In the genomic region with DNA sequence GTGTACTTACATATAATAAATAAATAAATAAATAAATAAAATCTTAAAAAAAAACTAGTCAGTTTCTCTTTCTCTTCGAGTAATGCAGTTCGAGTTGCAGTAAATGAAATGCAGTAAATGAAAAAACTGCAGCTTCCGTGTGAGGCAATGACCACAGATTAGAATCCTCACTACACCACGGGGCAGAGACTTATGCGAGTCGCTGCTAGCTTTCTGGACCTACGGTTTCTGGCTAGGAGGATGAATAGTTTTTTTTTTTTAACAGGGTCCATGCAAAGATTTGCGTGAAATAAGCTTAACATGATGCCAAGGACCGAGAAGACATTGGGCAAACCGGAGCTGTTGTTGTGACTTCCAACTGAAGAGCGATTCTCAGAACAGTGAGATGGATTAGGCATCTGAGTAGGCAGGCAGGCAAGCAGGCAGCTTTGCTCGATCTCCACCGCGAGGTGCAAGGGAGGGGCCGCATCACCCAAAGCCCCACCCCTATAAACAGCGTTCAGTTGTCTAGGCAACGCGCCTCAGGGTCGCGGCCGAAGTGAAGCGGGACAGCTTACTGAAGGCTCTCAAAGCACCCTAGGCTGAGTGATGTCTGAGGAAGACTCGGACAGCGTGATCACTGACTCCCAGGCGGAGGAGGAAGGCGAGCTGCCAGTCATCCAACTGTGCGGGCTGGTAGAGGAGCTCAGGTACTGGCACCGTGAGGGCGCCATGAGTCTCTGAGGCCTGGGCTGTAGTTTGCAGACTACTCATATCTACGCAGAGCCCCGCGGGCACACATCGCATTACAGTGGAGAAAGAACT, we compare ENCODE assay signal across 8 mouse cellular contexts. TPM values are rescaled to one million over a fixed set of nuclear protein-coding genes. Genes with fewer than 3 reads are reported as not detected.
A peak's percentile ranks its signal among the peaks of the same experiment; 100 is the strongest.
DNase-seq lines count a peak whose midpoint lies in the region; ATAC-seq and TF ChIP-seq lines count a peak whose summit lies in the region.

A gene (plus strand): TSS at position 502 of the 804 bp plus-strand sequence.

- 0 out of 2 replicates have a peak within 1 kb of the TSS, but pooled peaks have one; percentile 5 for H3K27ac ChIP-seq in hindbrain, postnatal 0 days
- no peak within 1 kb of the TSS for H3K27ac ChIP-seq in macrophage

- intact Hi-C loops in left cerebral cortex, postnatal 10 days (cut with DNase I): loop anchor here (5.0 kb wide), 1 partner anchor 46 kb away; no protein-coding TSS in a partner anchor

- H3K27me3 ChIP-seq in hindbrain, postnatal 0 days (ENCODE audit: insufficient read depth, low read length): no peaks in the 10 kb centered on the region

- no peaks in the 10 kb centered on the region for H3K9me3 ChIP-seq in hindbrain, postnatal 0 days (ENCODE audit: low read length)

- peak within 1 kb of the TSS; percentile 69 for H3K4me2 ChIP-seq in hindbrain, postnatal 0 days (ENCODE audit: low read depth, low read length)

- no peaks in the 10 kb centered on the region for H3K36me3 ChIP-seq in hindbrain, postnatal 0 days (ENCODE audit: insufficient read depth, low read length)
- H3K36me3 ChIP-seq in macrophage (ENCODE audit: inconsistent target): no peaks in the 10 kb centered on the region

- ATAC-seq in hindbrain, postnatal 0 days: peak; percentile 87
- no peak for ATAC-seq in inflammation-experienced regulatory T-cells, adult 6 months

- WGBS in hindbrain, postnatal 0 days: 5% methylated on average over 33 of the region's 33 CpGs
- 6% methylated on average over 31 of the region's 33 CpGs for WGBS in macrophage (ENCODE audit: missing documents)

- no peaks in the 10 kb centered on the region for H3K79me2 ChIP-seq in macrophage (ENCODE audit: inconsistent target)

- H3K4me1 ChIP-seq in hindbrain, postnatal 0 days (ENCODE audit: insufficient read depth, low read length): no peaks in the 10 kb centered on the region

- peak within 1 kb of the TSS; percentile 30 for H3K4me3 ChIP-seq in hindbrain, postnatal 0 days (ENCODE audit: low read length)
- H3K4me3 ChIP-seq in macrophage (ENCODE audit: inconsistent target): peak within 1 kb of the TSS; percentile 11; the same call in 1 of the 2 replicates

- H3K9ac ChIP-seq in hindbrain, postnatal 0 days (replicated peaks; ENCODE audit: low read length): peak within 1 kb of the TSS; percentile 40

- TF ChIP-seq CTCF in hindbrain, postnatal 0 days (IDR thresholded peaks at IDR 0.05; ENCODE audit: low read depth): 0 out of 2 replicates have a peak, but pooled peaks have one; percentile 9

- peak; percentile 84 for DNase-seq in adrenal gland, adult 2 months
- peak; percentile 71 to 73 for DNase-seq in cerebellum, postnatal 14 days
- peak; percentile 37 to 48 for DNase-seq in frontal cortex, postnatal 14 days (ENCODE audit: low spot score in 2 of 2)
- DNase-seq in hindbrain, postnatal 0 days (ENCODE audit: low spot score): peak; percentile 76
- peak; percentile 27 to 72 for DNase-seq in left cerebral cortex, postnatal 10 days (ENCODE audit: extremely low spot score in 1 of 2, low spot score in 2 of 2)
- peak; percentile 91 for DNase-seq in retina, postnatal 1 day

RNA-seq across cellular contexts. Expression of the gene that starts here (rescaled TPM):
- total RNA-seq in adrenal gland, adult 2 months (2021): 1 to 10 TPM in 1 of 2 experiments, under 1 TPM in 1; 0.81 to 1.7 TPM
- polyA plus RNA-seq in adrenal gland, adult 2 months (2012; rRNA removed): 0.10 TPM in 1 of 2 replicates, not detected in the other
- total RNA-seq in hindbrain, postnatal 0 days (2014; rRNA removed): 0.78 and 1.0 TPM in 2 replicates
- 3.2 and 5.0 TPM in 2 replicates for polyA plus RNA-seq in hindbrain, postnatal 0 days (2015; fragmentation: Nextera tagmentation; extraction: Ambion mirVana)
- 1 to 10 TPM in 1 of 2 experiments, under 1 TPM in 1; 0.73 to 1.4 TPM for total RNA-seq in left cerebral cortex, postnatal 10 days (2021)
- not detected for total RNA-seq in macrophage (2018; cell fraction: chromatin; rRNA removed)
- not detected for total RNA-seq in macrophage (2018; cell fraction: cytosol; rRNA removed)
- total RNA-seq in macrophage (2018; cell fraction: nucleus; rRNA removed): not detected
- polyA plus RNA-seq in macrophage (2018): not detected in 3 replicates
- polyA plus RNA-seq in inflammation-experienced regulatory T-cells, adult 6 months (2017; shearing (Covaris generic)): not detected
